ENCODE assay signal across 26 mouse cellular contexts in genomic region chr2:84967318-84967991, GRCm38 (mm10). TPM values are rescaled to one million over a fixed set of nuclear protein-coding genes. Genes with fewer than 3 reads are reported as not detected.
DNase-seq lines count a peak whose midpoint lies in the region; ATAC-seq and TF ChIP-seq lines count a peak whose summit lies in the region.
"Had no signal": no experiment of that assay in that cellular context is flagged by ENCODE, and none has a peak within 500 bp of the region (broad histone marks: within the 10 kb centered on the region; RNA-seq: fewer than 3 reads in every experiment).

No protein-coding gene starts in this region.

- H3K36me3 ChIP-seq in liver, postnatal 0 days (replicated peaks; ENCODE audit: insufficient read depth, low read length): no peaks in the 10 kb centered on the region
- no peaks in the 10 kb centered on the region for H3K36me3 ChIP-seq in forebrain, embryonic 11.5 days (ENCODE audit: control insufficient read depth, insufficient read depth, low read length)
- H3K36me3 ChIP-seq: embryonic facial prominence, embryonic 12.5 days had no signal

- H3K27me3 ChIP-seq in liver, postnatal 0 days (ENCODE audit: insufficient read depth, low read length): no peaks in the 10 kb centered on the region
- H3K27me3 ChIP-seq in forebrain, embryonic 11.5 days (ENCODE audit: control insufficient read depth, insufficient read depth, low read length): no peaks in the 10 kb centered on the region
- H3K27me3 ChIP-seq: embryonic facial prominence, embryonic 12.5 days had no signal

- H3K4me1 ChIP-seq in bone marrow, adult 2 months (ENCODE audit: control insufficient read depth, insufficient read depth, low read length): peaks cover 6% of the 10 kb centered on the region; the same call in 1 of the 2 replicates
- H3K4me1 ChIP-seq in liver, postnatal 0 days (ENCODE audit: insufficient read depth): peaks cover 15% of the 10 kb centered on the region
- no peaks in the 10 kb centered on the region for H3K4me1 ChIP-seq in forebrain, embryonic 11.5 days (replicated peaks; ENCODE audit: control insufficient read depth, insufficient read depth, low read length)
- H3K4me1 ChIP-seq: embryonic facial prominence, embryonic 12.5 days had no signal

- no peak for TF ChIP-seq EP300 in liver, postnatal 0 days (IDR thresholded peaks at IDR 0.05; ENCODE audit: low read depth)

- H3K9me3 ChIP-seq in liver, postnatal 0 days (ENCODE audit: low read length): no peaks in the 10 kb centered on the region
- H3K9me3 ChIP-seq in forebrain, embryonic 11.5 days (ENCODE audit: control insufficient read depth, low read length): no peaks in the 10 kb centered on the region
- H3K9me3 ChIP-seq: embryonic facial prominence, embryonic 12.5 days had no signal

- peak overlapping the region; percentile 76 for H3K27ac ChIP-seq in bone marrow, adult 2 months (ENCODE audit: control insufficient read depth, insufficient read depth, low read depth, low read length, poor library complexity)
- H3K27ac ChIP-seq in liver, postnatal 0 days (ENCODE audit: low read depth): peak overlapping the region; percentile 81
- no peak overlapping the region for H3K27ac ChIP-seq in forebrain, embryonic 11.5 days (ENCODE audit: low read depth, low read length)
- H3K27ac ChIP-seq in gastrocnemius, adult 2 months: no peak overlapping the region
- H3K27ac ChIP-seq: embryonic facial prominence, embryonic 12.5 days; heart, adult 2 months; kidney, postnatal 0 days; layer of hippocampus, adult 2 months; left cerebral cortex, adult 2 months; macrophage had no signal

- H3K9ac ChIP-seq in liver, postnatal 0 days (replicated peaks): no peak overlapping the region
- no peak overlapping the region for H3K9ac ChIP-seq in forebrain, embryonic 11.5 days (ENCODE audit: low read length)
- H3K9ac ChIP-seq: embryonic facial prominence, embryonic 12.5 days; forebrain, postnatal 0 days had no signal

- no peak overlapping the region for H3K4me3 ChIP-seq in bone marrow, adult 2 months (replicated peaks; ENCODE audit: control insufficient read depth, low read depth, low read length)
- no peak overlapping the region for H3K4me3 ChIP-seq in liver, postnatal 0 days (ENCODE audit: low read depth, low read length)
- H3K4me3 ChIP-seq in forebrain, embryonic 11.5 days (ENCODE audit: low read depth, low read length): no peak overlapping the region
- H3K4me3 ChIP-seq in gastrocnemius, adult 2 months: no peak overlapping the region
- H3K4me3 ChIP-seq: embryonic facial prominence, embryonic 12.5 days; heart, adult 2 months; layer of hippocampus, adult 2 months; left cerebral cortex, adult 2 months had no signal

- peak; percentile 74 for DNase-seq in heart, adult 11 months
- DNase-seq in heart, adult 9 months (ENCODE audit: low spot score in 2 of 2): no peak
- DNase-seq in A20 (ENCODE audit: low read depth, low spot score): peak; percentile 88
- peak; percentile 13 for DNase-seq in liver, postnatal 0 days
- DNase-seq in forebrain, embryonic 11.5 days (ENCODE audit: low spot score): no peak
- DNase-seq in frontal cortex, adult 2 months (ENCODE audit: extremely low spot score in 1 of 2, low spot score in 1 of 2): no peak
- DNase-seq in gastrocnemius, adult 2 months: no peak
- DNase-seq: cerebellum, adult 11-12 months; cerebellum, postnatal 36 days; forebrain, postnatal 0 days; heart, adult 2 months; lung, adult 2 months; midbrain, embryonic 14.5 days; thymus, postnatal 36 days had no signal

- no peak overlapping the region for H3K4me2 ChIP-seq in liver, postnatal 0 days (ENCODE audit: low read depth, low read length)
- H3K4me2 ChIP-seq in forebrain, embryonic 11.5 days (ENCODE audit: low read depth, low read length, severe bottlenecking): no peak overlapping the region
- H3K4me2 ChIP-seq: embryonic facial prominence, embryonic 12.5 days had no signal

- intact Hi-C loops in gastrocnemius, adult 2 months (cut with DNase I): no loop called here

- TF ChIP-seq CTCF in bone marrow, adult 2 months (IDR thresholded peaks at IDR 0.05; ENCODE audit: control insufficient read depth, insufficient read depth, low read length): no peak
- TF ChIP-seq CTCF in liver, postnatal 0 days (IDR thresholded peaks at IDR 0.05; ENCODE audit: low read depth): no peak
- TF ChIP-seq CTCF in gastrocnemius, adult 2 months (IDR thresholded peaks at IDR 0.05): no peak

- ATAC-seq in liver, postnatal 0 days: peak; percentile 42
- ATAC-seq in forebrain, embryonic 11.5 days (replicated peaks; ENCODE audit: low FRiP score): no peak
- ATAC-seq: forebrain, postnatal 0 days; intestine, postnatal 0 days had no signal

- WGBS in bone marrow, adult 2 months: 14% methylated on average over 5 of the region's 5 CpGs
- 41% methylated on average over 5 of the region's 5 CpGs for WGBS in liver, postnatal 0 days (ENCODE audit: insufficient replicate concordance)
- WGBS in forebrain, embryonic 11.5 days: 92% methylated on average over 5 of the region's 5 CpGs

- no peak for TF ChIP-seq POLR2A in bone marrow, adult 2 months (IDR thresholded peaks at IDR 0.05; ENCODE audit: borderline replicate concordance, control insufficient read depth, low read depth, low read length)

RNA-seq across cellular contexts. Expression of gene Prg2, which starts 12.8 kb away (rescaled TPM):
- 248 and 464 TPM in 2 replicates for polyA plus RNA-seq in bone marrow, adult 2 months (2011; ENCODE audit: insufficient read depth, insufficient read length, low replicate concordance, missing spikeins)
- polyA plus RNA-seq in liver, postnatal 0 days (2015; fragmentation: Nextera tagmentation; extraction: Ambion mirVana): 22.0 and 26.1 TPM in 2 replicates
- not detected in 2 replicates for polyA plus RNA-seq in forebrain, embryonic 11.5 days (2014; fragmentation: Nextera tagmentation; extraction: Ambion mirVana)
- 0.13 TPM in 1 of 2 replicates, not detected in the other for polyA plus RNA-seq in frontal cortex, adult 2 months (2012; rRNA removed)
- not detected for total RNA-seq in gastrocnemius, adult 2 months (2021)
- total RNA-seq: adrenal gland, adult 18-20 months; forebrain, postnatal 0 days; gastrocnemius, adult 8-10 months; heart, adult 2 months; layer of hippocampus, adult 2 months; left cerebral cortex, adult 2 months had no signal
- polyA plus RNA-seq: forebrain, postnatal 0 days; hindbrain, embryonic 11.5 days; intestine, postnatal 0 days; kidney, postnatal 0 days; midbrain, embryonic 14.5 days; testis, adult 2 months had no signal

RNA-seq across cellular contexts. Expression of gene Prg3, which starts 20.6 kb away (rescaled TPM):
- 10.6 and 22.8 TPM in 2 replicates for polyA plus RNA-seq in bone marrow, adult 2 months (2011; ENCODE audit: insufficient read depth, insufficient read length, low replicate concordance, missing spikeins)
- 4.0 and 5.1 TPM in 2 replicates for polyA plus RNA-seq in liver, postnatal 0 days (2015; fragmentation: Nextera tagmentation; extraction: Ambion mirVana)
- polyA plus RNA-seq in forebrain, embryonic 11.5 days (2014; fragmentation: Nextera tagmentation; extraction: Ambion mirVana): not detected in 2 replicates
- not detected in 2 replicates for polyA plus RNA-seq in frontal cortex, adult 2 months (2012; rRNA removed)
- not detected for total RNA-seq in gastrocnemius, adult 2 months (2021)
- total RNA-seq: adrenal gland, adult 18-20 months; forebrain, postnatal 0 days; gastrocnemius, adult 8-10 months; heart, adult 2 months; layer of hippocampus, adult 2 months; left cerebral cortex, adult 2 months had no signal
- polyA plus RNA-seq: embryonic facial prominence, embryonic 12.5 days; forebrain, postnatal 0 days; heart, adult 2 months; hindbrain, embryonic 11.5 days; intestine, postnatal 0 days; kidney, postnatal 0 days; limb, embryonic 11.5 days; lung, adult 2 months; macrophage; midbrain, embryonic 14.5 days; testis, adult 2 months had no signal

RNA-seq across cellular contexts. Expression of gene Slc43a3, which starts 31.1 kb away (rescaled TPM):
- polyA plus RNA-seq in bone marrow, adult 2 months (2011; ENCODE audit: insufficient read depth, insufficient read length, low replicate concordance, missing spikeins): 80.0 and 90.6 TPM in 2 replicates
- 45.5 and 48.5 TPM in 2 replicates for polyA plus RNA-seq in liver, postnatal 0 days (2015; fragmentation: Nextera tagmentation; extraction: Ambion mirVana)
- 18.0 and 18.2 TPM in 2 replicates for polyA plus RNA-seq in forebrain, embryonic 11.5 days (2014; fragmentation: Nextera tagmentation; extraction: Ambion mirVana)
- 4.6 and 6.0 TPM in 2 replicates for polyA plus RNA-seq in frontal cortex, adult 2 months (2012; rRNA removed)
- 10 to 100 TPM; 26.4 to 30.2 TPM for total RNA-seq in gastrocnemius, adult 2 months (2021)

Comparison
In these comparisons a context has a peak if more than half of its experiments do, and no peak if none do; other contexts are left out.
1. DNase-seq: peak in heart, adult 11 months (single experiment), A20 (single experiment) and liver, postnatal 0 days (single experiment); none in heart, adult 9 months (0 of 2), forebrain, embryonic 11.5 days (single experiment), frontal cortex, adult 2 months (0 of 2) and gastrocnemius, adult 2 months (single experiment).
2. H3K27ac ChIP-seq: peak in bone marrow, adult 2 months (single experiment) and liver, postnatal 0 days (single experiment); none in forebrain, embryonic 11.5 days (single experiment) and gastrocnemius, adult 2 months (single experiment).
3. RNA of gene Prg2, which starts 12.8 kb away (polyA plus RNA-seq): 248 to 464 TPM in bone marrow, adult 2 months and 22.0 to 26.1 TPM in liver, postnatal 0 days; not detected in forebrain, embryonic 11.5 days and 0.13 TPM in frontal cortex, adult 2 months; every median in the first group is over 10 times any median in the second.